Mouse (Mus musculus): ENCODE results near the gene Fndc1. TPM values are rescaled to one million over a fixed set of nuclear protein-coding genes. Genes with fewer than 3 reads are reported as not detected.

Gene Fndc1
- total and polyA plus RNA-seq, 2 experiments, result 0.02 to 0.83 TPM

DNA sequence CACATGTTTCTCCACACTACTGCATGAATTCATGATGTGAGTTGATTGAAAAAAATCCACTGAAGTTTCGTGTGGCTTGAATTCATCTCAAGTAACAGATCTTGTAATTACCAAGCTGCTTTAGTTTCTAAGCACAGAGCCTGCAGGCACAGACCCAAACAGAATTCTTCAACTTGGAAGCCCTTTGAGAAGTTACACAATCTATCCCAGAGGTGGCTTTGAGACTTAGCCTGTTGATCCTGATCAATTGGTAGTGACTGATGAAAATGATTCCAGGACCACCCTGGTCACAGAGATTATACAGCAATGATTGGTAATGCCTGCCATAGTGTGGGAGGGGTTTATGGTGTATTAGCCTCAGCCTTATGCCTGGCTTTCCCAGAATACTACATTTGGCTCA, 108.2 kb downstream of the Fndc1 start:
- H3K36me3 ChIP-seq (ENCODE audit: control insufficient read depth, insufficient read depth, low read length), result no peaks in the 10 kb centered on the region
- no peak overlapping the region for H3K27ac ChIP-seq (replicated peaks; ENCODE audit: insufficient read depth, low read depth, low read length)
- no peak overlapping the region for H3K9ac ChIP-seq (ENCODE audit: low read depth, low read length)
- no peak overlapping the region for H3K4me3 ChIP-seq (ENCODE audit: insufficient read depth, low read depth, low read length)
- H3K79me2 ChIP-seq (ENCODE audit: control insufficient read depth, insufficient read depth, low read length), result no peaks in the 10 kb centered on the region
- no peaks in the 10 kb centered on the region for H3K4me1 ChIP-seq (ENCODE audit: control insufficient read depth, insufficient read depth, low read length)
- no peak for DNase-seq (ENCODE audit: extremely low read depth, low read depth, low spot score)
- no peaks in the 10 kb centered on the region for H3K27me3 ChIP-seq (ENCODE audit: control insufficient read depth, insufficient read depth, low read length)
- 57% methylated on average over 1 of the region's 1 CpGs for WGBS
- TF ChIP-seq POLR2A (IDR thresholded peaks at IDR 0.05; ENCODE audit: extremely low read depth, insufficient read depth, low read length), result no peak
- TF ChIP-seq CTCF (IDR thresholded peaks at IDR 0.05; ENCODE audit: low read depth, low read length), result no peak

DNA sequence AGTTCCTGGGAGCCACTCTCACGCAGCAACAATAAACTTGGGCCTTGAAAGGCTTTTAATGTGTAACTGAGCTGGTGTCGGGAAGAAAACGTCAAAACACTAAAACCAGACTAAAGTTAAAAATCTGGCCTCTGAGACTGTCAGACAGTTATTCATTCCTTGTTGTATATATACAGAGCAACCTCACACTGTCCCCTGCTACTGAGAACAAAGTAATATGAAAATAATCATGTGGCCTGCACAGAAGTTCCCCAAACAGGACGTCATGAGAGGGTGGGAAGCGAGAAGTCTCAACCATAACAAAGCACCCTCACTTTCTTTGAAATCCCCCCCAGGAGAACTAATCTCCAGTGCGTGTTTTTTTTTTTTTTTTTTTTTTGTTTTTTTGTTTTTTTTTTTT, 109.2 kb downstream of the Fndc1 start:
- TF ChIP-seq CTCF (IDR thresholded peaks at IDR 0.05; ENCODE audit: low read depth, low read length) (no peak), POLR2A (IDR thresholded peaks at IDR 0.05; ENCODE audit: extremely low read depth, insufficient read depth, low read length) (no peak)

DNA sequence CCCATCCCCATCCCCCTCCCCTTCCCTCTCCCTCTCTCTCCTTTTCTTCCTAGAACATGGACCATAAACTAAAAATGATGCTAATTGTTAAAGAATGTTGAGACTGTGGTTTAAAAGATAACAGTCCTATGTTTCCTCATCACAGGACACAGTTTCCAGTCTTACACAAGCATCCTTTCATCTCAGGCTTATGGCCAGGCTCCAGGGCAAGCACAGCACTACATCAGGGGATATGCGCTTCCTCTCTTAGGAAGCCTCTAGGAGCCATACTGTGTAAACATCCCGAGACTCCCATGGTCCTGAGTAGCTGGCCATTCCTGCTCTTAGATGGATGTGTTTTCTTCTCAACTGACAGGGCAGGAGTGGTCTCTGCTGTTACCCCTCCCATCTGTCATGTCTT, 114.1 kb downstream of the Fndc1 start:
- Histone ChIP-seq H3K79me2 (ENCODE audit: control insufficient read depth, insufficient read depth, low read length) (no peaks in the 10 kb centered on the region), H3K4me1 (ENCODE audit: control insufficient read depth, insufficient read depth, low read length) (no peaks in the 10 kb centered on the region), H3K27me3 (ENCODE audit: control insufficient read depth, insufficient read depth, low read length) (0 out of 2 replicates have a peak, but pooled peaks cover 3% of the 10 kb centered on the region), H3K27ac (replicated peaks; ENCODE audit: insufficient read depth, low read depth, low read length) (no peak overlapping the region), H3K9ac (ENCODE audit: low read depth, low read length) (no peak overlapping the region), H3K4me3 (ENCODE audit: insufficient read depth, low read depth, low read length) (no peak overlapping the region), H3K36me3 (ENCODE audit: control insufficient read depth, insufficient read depth, low read length) (no peaks in the 10 kb centered on the region)
- no peak for DNase-seq (ENCODE audit: extremely low read depth, low read depth, low spot score)
- no peak for TF ChIP-seq POLR2A (IDR thresholded peaks at IDR 0.05; ENCODE audit: extremely low read depth, insufficient read depth, low read length)
- WGBS, result 64% methylated on average over 2 of the region's 2 CpGs

More for the DNA sequence above, 109.2 kb downstream of the Fndc1 start:
- Histone ChIP-seq H3K27ac (replicated peaks; ENCODE audit: insufficient read depth, low read depth, low read length) (no peak overlapping the region), H3K79me2 (ENCODE audit: control insufficient read depth, insufficient read depth, low read length) (no peaks in the 10 kb centered on the region), H3K36me3 (ENCODE audit: control insufficient read depth, insufficient read depth, low read length) (no peaks in the 10 kb centered on the region), H3K27me3 (ENCODE audit: control insufficient read depth, insufficient read depth, low read length) (no peaks in the 10 kb centered on the region), H3K9ac (ENCODE audit: low read depth, low read length) (no peak overlapping the region), H3K4me3 (ENCODE audit: insufficient read depth, low read depth, low read length) (no peak overlapping the region), H3K4me1 (ENCODE audit: control insufficient read depth, insufficient read depth, low read length) (no peaks in the 10 kb centered on the region)
- WGBS, result 79% methylated on average over 6 of the region's 6 CpGs
- no peak for DNase-seq (ENCODE audit: extremely low read depth, low read depth, low spot score)

DNA sequence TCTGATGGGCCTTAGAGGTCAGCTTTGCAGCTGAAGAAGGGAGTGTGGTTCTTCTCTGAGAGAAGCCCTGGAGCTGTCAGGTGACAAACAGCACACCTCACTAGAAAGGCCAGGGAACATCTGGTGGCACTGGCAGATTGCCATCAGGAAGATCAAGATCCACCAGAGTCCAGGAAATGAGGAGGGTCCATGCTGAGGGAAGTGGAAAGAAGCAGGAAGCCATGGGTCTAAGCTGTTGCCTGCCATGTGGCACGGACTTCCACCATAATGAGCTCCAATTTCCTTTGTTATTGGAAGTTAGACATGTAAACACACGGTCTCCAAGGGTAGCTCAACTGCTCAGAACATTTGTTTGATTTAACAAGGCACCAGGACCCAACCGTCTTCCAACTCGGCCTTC, 120.0 kb downstream of the Fndc1 start:
- no peak for TF ChIP-seq CTCF (IDR thresholded peaks at IDR 0.05; ENCODE audit: low read depth, low read length)
- TF ChIP-seq POLR2A (IDR thresholded peaks at IDR 0.05; ENCODE audit: extremely low read depth, insufficient read depth, low read length), result no peak
- DNase-seq (ENCODE audit: extremely low read depth, low read depth, low spot score), result no peak
- 68% methylated on average over 4 of the region's 4 CpGs for WGBS

DNA sequence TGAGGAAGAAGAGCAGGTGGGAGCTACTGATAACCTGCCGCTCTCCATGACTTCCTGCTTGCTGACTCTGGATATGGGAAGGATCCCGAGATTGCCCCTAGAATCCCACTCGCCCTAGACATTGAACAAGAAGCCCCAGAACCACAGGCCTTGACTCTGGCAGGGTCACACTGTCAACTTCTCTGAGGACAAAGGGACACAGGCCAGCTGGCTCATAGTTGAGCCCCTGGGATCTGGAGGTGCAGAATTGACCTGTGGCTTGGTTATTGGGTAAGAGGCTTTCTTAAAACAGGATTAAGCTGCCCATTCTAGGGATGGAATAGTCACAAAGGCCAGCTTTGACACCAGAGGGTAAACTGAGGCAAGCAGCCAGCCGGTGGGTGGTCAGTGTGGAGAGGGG, 136.8 kb downstream of the Fndc1 start:
- Histone ChIP-seq H3K4me3 (ENCODE audit: insufficient read depth, low read depth, low read length) (no peak overlapping the region), H3K79me2 (ENCODE audit: control insufficient read depth, insufficient read depth, low read length) (no peaks in the 10 kb centered on the region), H3K27ac (replicated peaks; ENCODE audit: insufficient read depth, low read depth, low read length) (no peak overlapping the region), H3K27me3 (ENCODE audit: control insufficient read depth, insufficient read depth, low read length) (no peaks in the 10 kb centered on the region), H3K36me3 (ENCODE audit: control insufficient read depth, insufficient read depth, low read length) (no peaks in the 10 kb centered on the region), H3K4me1 (ENCODE audit: control insufficient read depth, insufficient read depth, low read length) (no peaks in the 10 kb centered on the region), H3K9ac (ENCODE audit: low read depth, low read length) (no peak overlapping the region)
- DNase-seq (ENCODE audit: extremely low read depth, low read depth, low spot score), result no peak
- WGBS, result 80% methylated on average over 4 of the region's 4 CpGs
- TF ChIP-seq CTCF (IDR thresholded peaks at IDR 0.05; ENCODE audit: low read depth, low read length) (no peak), POLR2A (IDR thresholded peaks at IDR 0.05; ENCODE audit: extremely low read depth, insufficient read depth, low read length) (no peak)

More for the DNA sequence above, 120.0 kb downstream of the Fndc1 start:
- no peak overlapping the region for H3K4me3 ChIP-seq (ENCODE audit: insufficient read depth, low read depth, low read length)
- no peak overlapping the region for H3K27ac ChIP-seq (replicated peaks; ENCODE audit: insufficient read depth, low read depth, low read length)
- H3K36me3 ChIP-seq (ENCODE audit: control insufficient read depth, insufficient read depth, low read length), result no peaks in the 10 kb centered on the region
- H3K4me1 ChIP-seq (ENCODE audit: control insufficient read depth, insufficient read depth, low read length), result no peaks in the 10 kb centered on the region
- 0 out of 2 replicates have a peak, but pooled peaks cover under 1% of the 10 kb centered on the region for H3K27me3 ChIP-seq (ENCODE audit: control insufficient read depth, insufficient read depth, low read length)
- H3K9ac ChIP-seq (ENCODE audit: low read depth, low read length), result no peak overlapping the region
- H3K79me2 ChIP-seq (ENCODE audit: control insufficient read depth, insufficient read depth, low read length), result no peaks in the 10 kb centered on the region

Other genes with a start within 250 kb of the Fndc1 start
- 0.28 and 0.67 TPM in 2 replicates for gene Tagap, start 98.7 kb upstream of the Fndc1 start, total RNA-seq (2014; rRNA removed)
- 0.26 and 0.51 TPM in 2 replicates for gene Tagap, start 98.7 kb upstream of the Fndc1 start, polyA plus RNA-seq (2012; rRNA removed)
- 16.8 and 19.5 TPM in 2 replicates for gene Rsph3a, start 118.3 kb upstream of the Fndc1 start, total RNA-seq (2014; rRNA removed)
- gene Rsph3a, start 118.3 kb upstream of the Fndc1 start, polyA plus RNA-seq (2012; rRNA removed), result 46.8 and 48.1 TPM in 2 replicates

All from liver, adult 2 months (tissue).